Mouse (Mus musculus): ENCODE measurements around the gene Bzw1. TPM values are rescaled to one million over a fixed set of nuclear protein-coding genes. Genes with fewer than 3 reads are reported as not detected.
"Not testable (repeated sequence)": the region's sequence is repeated elsewhere in the genome, so short reads cannot be mapped to it uniquely, and the experiment has no call there.

The Bzw1 gene
- 100 to 1,000 TPM; 155 to 172 TPM for total RNA-seq (2021)
- long read RNA-seq, experiment 1, transcript Bzw1-201 (12 exons, 3,876 nt): major isoform, 279 of 306 reads
- long read RNA-seq, experiment 1, partial matches to known transcripts: 8 of 306 reads
- long read RNA-seq, experiment 1, other reads (novel, unspliced or antisense): 17 of 306 reads
- long read RNA-seq, experiment 2, transcript Bzw1-201 (12 exons, 3,876 nt): major isoform, 405 of 425 reads
- long read RNA-seq, experiment 2, partial matches to known transcripts: 16 of 425 reads
- long read RNA-seq, experiment 2, other reads (novel, unspliced or antisense): 3 of 425 reads

DNA sequence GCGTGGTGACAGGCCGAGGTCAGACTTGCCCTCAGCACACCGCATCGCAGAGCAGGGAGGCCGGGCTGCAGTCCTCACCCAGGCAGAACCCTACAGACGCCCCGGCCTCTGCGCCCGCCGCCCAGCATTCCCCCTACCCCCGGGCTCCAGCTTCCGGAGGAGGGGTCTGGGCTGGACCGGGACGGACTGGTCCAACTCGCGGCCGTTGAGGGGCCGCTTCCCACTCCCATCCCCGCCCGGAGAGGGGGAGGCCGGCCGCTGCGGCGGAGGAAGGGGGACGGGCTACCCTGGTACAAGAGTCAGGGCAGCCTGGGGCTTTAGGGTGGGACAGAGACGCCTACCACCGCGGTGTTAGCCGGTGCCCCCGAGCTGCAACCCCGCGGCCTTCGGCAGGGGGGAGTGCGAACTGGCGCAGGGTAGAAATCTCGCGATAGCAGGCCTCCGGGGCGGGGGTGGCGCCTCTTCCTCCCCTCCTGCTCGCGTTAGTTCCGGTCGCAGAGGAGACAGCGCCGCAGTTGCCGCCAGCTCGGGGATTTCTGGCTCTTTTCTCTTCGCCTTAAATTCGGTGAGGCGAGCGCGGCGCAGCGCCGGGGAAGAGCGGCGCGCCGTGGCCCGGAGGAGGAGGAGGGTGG lies at the start of gene Bzw1:
TSS of gene Bzw1 (plus strand) at position 247 of the 632 bp plus-strand sequence.
- DNase-seq (ENCODE audit: low spot score in 2 of 2): peak; percentile 93 to 94

DNA sequence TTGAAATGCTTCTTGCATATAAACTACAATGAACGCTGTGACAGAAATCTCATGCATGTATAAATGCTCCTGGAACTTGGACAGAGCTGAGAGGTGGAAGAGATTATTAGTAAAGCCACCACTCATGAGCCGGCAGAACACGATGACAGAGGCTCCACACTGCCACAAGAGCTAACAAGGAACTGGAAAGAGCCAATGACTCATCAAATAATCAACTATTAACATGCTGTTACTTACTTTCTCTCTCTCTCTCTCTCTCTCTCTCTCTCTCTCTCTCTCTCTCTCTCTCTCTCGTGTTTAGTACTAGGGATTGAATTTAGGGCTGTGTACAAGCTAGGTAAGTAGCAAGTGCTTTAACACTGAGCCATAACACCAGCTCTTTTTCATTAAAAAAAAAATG lies 48.8 kb upstream of the Bzw1 start:
- DNase-seq (ENCODE audit: low spot score in 2 of 2): no peak

DNA sequence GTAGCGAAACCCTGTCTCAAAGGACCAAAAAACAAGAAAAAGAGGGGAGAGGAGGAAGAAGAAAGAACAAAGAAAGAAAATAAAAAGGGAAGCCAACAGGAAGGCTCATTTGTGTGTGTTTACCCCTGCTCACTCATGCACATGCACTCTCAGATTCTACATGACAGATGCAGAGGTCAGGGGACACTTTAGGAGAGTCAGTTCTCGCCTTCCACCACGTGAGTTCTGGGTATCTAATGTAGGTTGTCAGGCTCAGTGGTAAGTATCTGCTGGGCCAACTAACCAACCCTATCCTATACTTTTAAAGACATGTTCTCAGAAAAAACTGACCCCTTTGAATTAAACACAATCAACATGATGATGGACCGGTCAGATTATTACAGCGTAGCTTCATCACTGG lies 48.1 kb upstream of the Bzw1 start:
- no peak for DNase-seq (ENCODE audit: low spot score in 2 of 2)

DNA sequence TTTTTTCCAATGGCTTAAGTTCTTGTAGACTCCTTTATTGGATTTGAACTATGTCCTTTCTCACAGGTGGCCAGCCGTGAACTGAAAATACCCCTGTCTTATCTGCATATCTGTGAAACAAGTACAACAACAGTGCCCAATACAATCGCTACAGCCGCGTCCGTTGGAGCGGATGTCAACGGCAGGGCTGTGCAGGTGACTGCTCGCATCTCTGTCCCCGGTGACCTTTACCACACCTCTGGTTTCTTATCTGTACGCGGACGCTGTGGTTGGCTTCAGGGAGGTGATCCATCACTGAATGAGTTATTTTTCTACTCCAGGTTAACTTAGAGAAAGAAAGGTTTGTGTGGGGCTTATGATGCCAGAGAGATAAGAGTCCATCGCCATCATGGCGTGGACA lies 46.5 kb upstream of the Bzw1 start:
- DNase-seq (ENCODE audit: low spot score in 2 of 2): no peak

DNA sequence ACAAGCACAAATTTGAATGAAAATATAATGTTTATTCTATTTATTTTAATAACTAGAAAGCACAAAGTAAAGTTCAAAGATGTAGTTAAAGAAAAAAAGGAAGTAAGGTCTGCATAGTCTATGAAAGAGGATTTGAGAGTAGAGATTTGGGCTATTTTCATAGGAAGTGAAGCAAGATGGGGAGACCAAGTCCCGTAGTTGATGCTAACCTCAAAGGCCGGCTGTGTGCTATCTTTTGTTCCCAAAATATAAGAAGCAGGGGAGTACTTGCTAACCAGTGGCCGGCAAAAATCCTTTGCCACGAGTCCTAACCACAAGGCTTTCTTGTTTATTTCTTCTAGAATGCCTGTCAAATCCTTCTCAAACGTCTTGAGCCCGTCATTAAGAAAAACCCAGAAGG lies 44.0 kb upstream of the Bzw1 start:
- DNase-seq (ENCODE audit: low spot score in 2 of 2): no peak

DNA sequence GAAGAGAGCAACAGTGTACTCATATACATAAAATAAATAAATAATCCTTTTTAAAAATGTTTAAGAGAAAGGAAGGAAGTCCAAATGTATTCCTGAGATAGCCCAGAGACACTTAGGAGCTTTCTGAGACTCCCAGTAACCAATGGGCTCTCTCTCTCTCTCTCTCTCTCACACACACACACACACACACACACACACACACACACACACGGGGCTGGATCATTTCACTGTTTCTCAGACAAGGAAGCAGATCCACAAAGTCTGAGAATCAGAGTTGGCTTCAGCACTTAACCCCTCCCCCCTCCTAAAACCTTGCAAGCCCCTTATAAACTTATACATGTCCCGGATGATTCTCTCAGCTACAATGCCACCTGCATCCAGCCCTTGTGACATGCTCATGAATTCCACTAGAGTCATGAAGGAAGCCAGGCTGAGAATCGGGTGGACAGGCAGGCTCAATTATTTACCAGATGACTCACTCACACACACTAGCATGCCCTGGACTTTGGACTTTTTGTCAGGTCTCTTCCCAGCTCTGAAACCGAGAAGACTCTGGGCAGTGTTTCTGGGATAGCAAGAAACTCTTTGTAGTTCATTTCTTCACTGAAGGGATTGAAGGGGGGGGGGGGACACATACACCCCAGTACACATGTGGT lies 39.3 kb upstream of the Bzw1 start:
- DNase-seq (ENCODE audit: low spot score in 2 of 2): no peak

DNA sequence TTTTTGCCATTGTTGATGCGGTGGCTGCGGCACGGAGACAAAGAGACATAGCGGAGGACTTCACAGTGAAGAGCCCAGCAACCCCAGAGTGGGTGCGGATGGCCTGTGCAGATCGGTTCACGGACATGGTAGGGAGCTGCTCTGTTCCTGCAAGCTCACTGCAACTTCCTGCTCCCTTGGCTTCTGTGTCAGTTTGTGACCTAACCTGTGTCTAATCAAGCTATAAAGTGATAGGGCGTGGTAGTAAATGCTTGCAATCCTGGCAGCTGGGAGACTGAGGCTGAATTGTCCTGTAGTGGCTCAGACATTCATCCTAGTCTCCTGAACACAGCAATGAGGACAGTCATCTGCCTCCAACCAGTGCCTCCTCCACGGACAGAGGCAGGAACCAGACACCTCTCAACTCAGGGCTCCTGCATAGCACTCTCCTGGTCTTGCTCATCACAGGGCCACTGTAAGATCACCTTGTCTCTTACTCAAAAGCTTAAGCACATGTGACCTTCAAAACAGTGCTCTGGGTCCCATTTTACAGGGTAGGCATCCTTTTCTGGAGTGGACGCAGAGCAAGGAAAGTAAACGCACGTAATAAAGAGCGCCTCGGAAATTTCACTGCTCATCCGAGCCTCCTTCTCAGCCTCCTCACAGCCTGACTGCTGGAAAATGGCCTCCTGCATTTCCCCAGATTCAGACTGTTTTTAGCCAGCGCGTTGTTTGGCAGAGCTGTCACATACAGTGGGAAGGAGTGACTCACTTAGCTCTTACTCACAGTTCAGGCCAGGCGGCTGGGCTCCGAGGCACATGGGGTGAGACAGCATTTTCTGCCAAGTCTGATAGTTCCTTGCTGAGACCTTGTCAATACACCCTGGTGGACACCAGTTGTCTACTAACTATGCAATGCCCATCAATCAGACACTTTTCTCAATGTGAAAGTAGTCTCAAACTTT lies 33.5 kb upstream of the Bzw1 start:
- peak; percentile 37 to 45 for DNase-seq (ENCODE audit: low spot score in 2 of 2)

DNA sequence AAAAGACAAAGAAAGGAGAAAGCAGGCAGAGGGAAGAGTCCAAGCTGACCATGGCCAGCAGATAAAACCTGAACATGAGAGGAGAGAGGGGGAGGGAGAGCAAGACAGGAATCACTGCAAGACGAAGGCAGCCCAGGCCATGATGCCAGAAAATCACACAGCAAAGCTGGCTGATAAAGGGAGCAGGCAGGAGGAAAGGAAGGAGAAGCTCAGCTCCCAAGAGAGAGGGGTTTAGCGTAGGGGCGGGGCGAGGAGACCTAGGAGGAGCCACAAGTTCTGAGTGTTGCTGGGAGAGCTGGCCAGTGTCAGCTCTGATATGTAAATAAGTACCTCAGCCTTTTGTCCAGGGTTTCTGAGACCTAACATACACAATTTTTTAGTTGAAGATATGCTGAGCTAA lies 30.4 kb upstream of the Bzw1 start:
- DNase-seq (ENCODE audit: low spot score in 2 of 2): no peak

DNA sequence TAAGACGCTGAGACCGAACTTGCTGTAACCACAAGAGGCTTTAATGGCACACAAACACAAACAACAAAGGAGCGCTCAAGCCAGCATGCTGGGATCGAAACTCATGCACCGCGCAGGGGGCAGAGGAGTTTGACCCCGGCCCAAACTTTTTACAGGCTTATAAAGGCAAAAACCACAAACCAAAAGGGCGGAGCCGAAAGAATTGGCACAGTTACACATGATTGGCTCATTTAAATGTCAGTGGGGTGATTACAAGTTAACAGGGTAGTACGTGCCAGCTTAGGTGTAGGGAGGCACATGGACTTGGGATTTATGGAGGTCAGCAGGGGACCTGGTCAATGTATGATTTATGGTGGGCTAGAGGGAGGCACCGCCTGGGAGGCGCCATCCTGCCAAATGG lies 28.1 kb upstream of the Bzw1 start:
- no peak for DNase-seq (ENCODE audit: low spot score in 2 of 2)

DNA sequence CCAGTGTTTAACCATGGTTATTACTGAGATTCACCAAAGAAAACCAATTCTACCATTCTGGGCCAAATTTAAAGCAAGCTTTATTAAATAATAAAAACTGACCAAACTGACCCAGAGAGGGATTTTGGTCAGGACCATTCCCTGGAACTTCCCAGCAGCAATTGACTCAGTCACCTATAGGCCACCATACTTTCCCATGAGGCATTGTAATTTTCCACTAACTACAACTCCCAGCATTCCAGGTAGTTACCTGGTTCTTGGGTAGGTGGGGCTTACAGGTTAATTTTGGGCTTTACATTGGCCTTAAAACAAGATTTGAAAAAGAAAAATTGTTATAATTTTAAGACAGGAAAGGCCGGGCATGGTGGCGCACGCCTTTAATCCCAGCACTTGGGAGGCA lies 26.9 kb upstream of the Bzw1 start:
- DNase-seq (ENCODE audit: low spot score in 2 of 2): no peak

DNA sequence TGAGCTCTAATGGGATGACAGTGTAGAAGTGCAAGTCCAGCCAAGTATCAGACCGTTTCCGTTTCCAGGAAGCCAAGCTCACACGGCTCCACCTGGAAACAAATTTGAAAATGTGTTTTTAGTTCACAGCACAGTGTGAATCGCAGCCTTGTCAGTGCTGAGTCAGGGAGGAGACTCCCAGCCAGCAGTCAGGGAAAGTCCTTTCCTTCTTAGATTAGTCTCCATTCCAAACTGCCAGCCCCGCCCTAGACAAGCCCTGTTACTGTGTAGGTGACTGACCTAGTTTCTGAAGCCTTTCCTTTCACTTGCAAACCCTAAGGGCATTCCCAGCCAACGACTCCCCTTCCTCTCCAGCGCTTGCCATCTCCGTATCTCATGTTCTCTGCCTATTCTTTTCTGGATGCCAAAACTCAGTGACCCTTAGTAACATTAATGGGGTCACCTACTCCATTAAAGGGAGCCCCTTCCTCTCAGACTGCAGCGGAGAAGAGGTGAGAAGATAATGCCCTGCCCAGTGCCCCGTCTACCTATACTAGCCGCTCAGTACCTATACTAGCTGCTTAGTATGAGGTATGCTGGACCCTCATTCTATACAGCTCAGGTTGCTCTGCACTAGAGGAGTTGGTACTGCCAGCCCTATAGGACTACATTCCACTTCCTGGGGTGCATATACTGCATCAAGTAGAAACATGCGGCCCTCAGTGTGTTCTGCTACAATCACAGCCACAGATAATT lies 25.8 kb upstream of the Bzw1 start:
- no peak for DNase-seq (ENCODE audit: low spot score in 2 of 2)

DNA sequence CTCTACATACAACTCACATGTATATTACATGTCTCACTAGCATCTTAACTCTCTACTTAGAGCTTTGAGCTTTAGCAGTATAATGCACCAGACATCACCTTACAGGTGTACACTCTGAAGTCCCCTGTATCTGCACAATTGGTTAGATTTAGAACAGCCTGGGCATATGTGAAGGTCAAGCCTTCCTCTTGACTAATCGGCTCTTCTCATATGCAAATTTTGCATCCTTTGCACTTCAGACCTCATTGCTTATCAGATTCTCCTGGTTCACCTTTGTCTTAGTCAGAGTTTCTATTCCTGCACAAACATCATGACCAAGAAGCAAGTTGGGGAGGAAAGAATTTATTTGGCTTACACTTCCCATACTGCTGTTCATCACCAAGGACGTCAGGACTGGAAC lies 23.0 kb upstream of the Bzw1 start:
- DNase-seq (ENCODE audit: low spot score in 2 of 2): no peak

DNA sequence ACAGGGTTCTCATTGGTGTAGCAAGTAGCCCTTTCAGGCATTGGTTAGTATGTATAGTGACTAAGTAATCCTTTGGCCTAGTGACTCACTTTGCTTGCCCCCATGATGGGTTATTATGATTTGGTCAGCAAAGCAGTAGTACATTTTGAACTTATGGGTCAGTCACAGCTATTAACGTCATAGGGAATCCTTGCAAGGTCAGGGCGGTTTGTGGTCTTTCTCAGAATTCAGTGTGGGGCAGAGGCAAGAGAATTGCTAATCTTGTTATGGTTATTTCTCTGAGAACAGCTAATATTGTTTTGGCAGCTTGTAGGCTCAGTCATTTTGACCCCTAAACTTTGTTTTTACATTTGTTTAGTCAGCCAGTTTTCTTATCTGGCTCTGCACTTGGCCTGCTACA lies 18.4 kb upstream of the Bzw1 start:
- not testable (repeated sequence) for DNase-seq (ENCODE audit: low spot score in 2 of 2)

DNA sequence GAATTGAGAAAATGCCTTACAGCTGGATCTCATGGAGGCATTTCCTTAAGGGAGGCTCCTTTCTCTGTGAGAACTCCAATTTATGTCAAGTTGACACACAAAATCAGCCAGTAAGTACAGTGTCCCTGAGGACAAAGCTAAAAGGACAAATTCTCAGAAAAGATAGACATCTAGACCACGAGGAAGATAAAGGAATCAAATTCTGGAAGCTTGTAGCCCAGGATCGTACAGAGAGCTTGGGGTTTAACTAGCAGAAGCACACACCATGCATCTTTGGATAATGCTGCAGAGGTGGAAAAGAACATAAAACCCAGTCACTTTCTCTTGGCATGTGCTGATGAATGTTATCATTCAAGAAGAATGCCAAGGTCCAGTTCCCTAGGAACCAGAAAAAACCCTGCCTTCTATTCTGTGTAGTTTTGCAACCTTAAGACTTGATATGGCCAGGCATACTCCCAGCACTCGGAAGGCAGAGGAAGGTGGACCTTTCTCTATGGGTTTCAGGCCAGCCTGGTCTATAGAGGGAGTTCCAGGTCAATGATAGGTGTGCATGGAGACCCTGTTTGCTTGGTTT lies 17.0 kb upstream of the Bzw1 start:
- no peak for DNase-seq (ENCODE audit: low spot score in 2 of 2)

DNA sequence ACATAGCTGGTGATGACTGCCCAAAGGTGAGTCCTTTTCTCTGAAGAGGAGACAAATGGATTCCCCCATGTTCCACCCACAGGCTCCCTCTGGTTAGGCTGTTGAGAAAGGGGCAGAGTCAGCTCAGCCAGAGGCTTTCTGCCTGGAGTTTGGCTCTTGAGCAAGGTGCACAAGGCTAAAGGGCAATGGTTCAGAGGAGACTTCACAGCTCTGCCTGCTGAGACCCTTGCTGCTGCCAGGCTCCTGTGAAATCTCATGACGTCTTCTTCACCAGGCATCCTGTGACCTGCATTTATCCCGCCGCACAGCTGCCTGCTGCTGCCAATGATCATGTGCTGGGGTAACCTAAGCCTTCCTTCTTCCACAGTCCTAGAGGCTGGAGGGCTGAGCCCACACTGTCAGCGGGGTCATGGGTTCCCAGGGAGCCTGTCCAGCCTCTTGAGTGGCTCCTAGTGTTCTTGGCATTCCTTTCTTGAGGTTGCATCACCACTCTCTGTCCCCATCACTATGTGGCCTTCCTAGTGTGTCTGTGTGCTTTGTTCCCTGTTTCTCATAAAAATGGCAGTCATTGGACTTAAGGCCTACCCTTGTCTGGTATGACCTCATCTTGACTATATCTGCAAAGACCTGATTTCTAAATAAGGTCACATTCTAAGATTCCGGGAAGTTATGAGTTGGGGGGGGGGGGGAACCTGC lies 10.0 kb upstream of the Bzw1 start:
- no peak for DNase-seq (ENCODE audit: low spot score in 2 of 2)

DNA sequence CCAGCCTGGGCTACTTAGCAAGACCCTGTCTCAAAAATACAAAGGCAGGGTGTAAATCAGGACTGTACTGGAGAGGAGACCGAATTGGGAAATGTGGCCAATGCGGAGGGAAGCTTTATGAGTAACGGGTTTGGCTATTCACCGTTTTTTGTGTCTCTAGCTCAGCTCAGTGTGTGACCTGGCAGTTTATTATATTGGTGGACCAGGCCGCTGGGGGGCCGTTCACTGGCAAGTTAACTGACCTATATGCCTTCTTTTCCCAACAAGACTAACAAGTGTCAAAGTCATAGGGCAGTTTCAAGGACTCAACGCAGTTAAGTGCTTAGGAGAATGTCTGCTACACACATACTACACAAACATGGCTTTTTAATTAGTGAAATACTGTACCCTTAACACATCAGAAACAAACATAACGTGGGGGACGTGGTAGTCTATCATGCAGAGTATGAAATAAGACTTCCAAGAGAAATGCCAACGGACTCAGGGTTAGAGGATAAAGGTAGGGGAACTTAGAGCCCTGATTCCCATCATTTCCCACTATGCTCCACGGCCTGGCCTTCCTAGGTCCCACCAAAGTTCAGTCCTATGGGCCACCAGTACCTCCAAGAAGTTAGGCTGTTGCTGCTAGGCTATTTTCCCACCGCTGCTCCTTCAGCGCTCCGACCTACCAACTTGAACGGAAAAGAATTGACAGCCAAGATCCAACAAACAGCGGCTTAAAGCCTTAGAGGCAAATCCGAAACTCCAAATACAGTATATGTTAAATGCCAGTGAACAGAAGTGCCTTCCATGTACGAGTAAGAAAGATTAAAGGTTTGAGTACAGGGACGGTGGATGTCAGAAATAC lies 1.1 kb upstream of the Bzw1 start:
- DNase-seq (ENCODE audit: low spot score in 2 of 2): no peak

DNA sequence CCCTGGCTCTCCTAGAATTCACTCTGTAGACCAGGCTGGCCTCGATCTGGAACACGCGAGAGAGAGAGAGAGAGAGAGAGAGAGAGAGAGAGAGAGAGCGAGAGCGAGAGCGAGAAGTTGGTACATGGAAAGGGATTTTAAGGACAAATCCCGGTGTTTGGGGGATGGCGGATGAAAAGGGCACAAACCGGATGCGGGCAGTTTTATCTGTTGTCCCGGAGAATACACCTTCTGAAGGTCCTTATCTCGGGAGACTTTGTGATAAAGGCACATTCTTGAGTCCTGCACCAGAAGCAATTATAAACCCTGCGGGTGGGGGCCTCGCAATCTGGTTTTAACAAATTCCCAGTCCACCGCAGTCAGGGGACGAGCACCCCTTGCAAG lies 438 bp upstream of the Bzw1 start:
- no peak for DNase-seq (ENCODE audit: low spot score in 2 of 2)

DNA sequence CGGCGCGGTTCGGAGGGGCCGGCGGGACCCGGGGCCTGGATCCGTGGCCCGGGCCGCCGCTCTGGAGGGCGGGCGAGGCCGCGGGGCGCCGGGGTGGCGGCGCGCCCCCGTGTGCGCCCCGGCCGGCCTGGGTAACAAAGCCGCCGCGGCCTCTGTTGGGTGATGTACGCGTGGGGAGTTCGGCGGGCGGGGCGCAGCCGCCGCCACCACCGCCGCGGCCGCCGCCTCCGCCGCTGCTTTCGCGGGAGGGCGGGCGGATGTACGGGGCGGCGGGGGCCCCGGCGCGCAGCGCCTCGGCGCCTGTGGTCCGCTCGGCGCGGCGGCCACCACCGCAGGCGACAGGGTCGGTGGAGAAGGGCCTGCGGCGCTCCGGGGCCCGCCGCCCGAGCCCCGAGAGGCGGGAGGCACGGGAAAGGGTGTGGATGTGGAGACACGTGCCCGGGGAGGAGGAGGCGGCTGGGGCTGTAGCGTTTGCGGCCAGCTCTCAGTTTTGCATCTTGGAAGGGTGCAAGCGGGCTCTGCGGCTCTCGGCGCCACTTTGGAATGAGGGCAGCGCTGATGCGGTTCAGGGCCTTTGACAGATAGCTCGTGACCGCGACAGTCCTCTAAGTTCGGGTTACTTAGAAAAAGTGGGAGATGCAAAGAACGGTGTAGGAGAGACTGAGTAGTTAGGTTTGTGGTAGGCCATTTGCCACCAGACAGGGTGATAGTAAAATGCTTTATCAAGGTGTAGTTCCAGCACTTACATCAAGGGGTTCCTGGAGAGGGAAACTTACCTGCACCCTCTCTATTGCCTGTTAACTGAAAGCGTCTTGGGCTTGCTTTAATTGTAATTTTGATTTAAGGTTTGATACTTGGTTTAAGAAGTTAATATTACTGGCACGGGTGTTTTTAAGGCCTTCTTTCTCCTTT lies 842 bp downstream of the Bzw1 start:
- peak; percentile 42 to 49 for DNase-seq (ENCODE audit: low spot score in 2 of 2)
